Mouse (Mus musculus): ENCODE results near the gene Vkorc1l1. TPM values are rescaled to one million over a fixed set of nuclear protein-coding genes. Genes with fewer than 3 reads are reported as not detected.
"Not testable (repeated sequence)": the region's sequence is repeated elsewhere in the genome, so short reads cannot be mapped to it uniquely, and the experiment has no call there.

Gene Vkorc1l1
- 40.9 and 42.4 TPM in 2 replicates for polyA plus RNA-seq (2016; fragmentation: Nextera tagmentation; extraction: Ambion mirVana)

DNA sequence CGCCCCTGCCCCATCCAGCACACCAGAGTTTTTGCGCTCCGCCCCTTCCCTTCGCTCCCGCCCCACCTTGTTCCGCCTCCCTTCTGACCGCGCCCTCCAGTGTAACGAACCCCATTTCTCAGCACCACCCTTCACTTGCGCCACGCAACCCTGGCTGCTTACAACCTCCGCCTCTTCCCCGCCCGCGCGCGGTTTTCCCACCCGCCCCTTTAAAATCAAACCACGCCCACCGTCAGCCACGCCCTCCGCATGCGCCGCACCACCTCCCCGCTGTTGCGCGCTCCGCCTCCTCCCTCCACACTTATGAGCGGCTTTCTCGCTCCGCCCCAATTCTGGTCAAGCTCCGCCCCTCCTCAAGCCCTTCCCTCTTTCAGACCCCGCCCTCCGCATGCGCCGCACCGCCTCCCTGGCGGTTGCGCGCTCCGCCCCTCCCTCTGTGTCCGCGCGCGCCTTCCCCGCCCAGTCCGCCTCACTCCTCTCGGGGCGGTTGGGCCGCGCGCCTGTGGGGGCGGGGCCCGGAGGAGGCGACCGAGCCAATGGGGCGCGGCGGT, at the start of gene Vkorc1l1:
TSS of gene Vkorc1l1 (plus strand) at position 476 of the 551 bp plus-strand sequence.
- Histone ChIP-seq H3K4me1 (peaks cover 6% of the 10 kb centered on the region; the same call in 1 of the 2 replicates), H3K36me3 (peaks cover 8% of the 10 kb centered on the region; the same call in 1 of the 2 replicates), H3K4me3 (peak within 1 kb of the TSS; percentile 90), H3K9me3 (replicated peaks) (no peaks in the 10 kb centered on the region), H3K4me2 (replicated peaks) (peak within 1 kb of the TSS; percentile 74), H3K27me3 (no peaks in the 10 kb centered on the region), H3K9ac (peak within 1 kb of the TSS; percentile 90), H3K27ac (peak within 1 kb of the TSS; percentile 79)
- WGBS: under 1% methylated on average over 56 of the region's 59 CpGs
- ATAC-seq (ENCODE audit: low FRiP score): peak; percentile 96

DNA sequence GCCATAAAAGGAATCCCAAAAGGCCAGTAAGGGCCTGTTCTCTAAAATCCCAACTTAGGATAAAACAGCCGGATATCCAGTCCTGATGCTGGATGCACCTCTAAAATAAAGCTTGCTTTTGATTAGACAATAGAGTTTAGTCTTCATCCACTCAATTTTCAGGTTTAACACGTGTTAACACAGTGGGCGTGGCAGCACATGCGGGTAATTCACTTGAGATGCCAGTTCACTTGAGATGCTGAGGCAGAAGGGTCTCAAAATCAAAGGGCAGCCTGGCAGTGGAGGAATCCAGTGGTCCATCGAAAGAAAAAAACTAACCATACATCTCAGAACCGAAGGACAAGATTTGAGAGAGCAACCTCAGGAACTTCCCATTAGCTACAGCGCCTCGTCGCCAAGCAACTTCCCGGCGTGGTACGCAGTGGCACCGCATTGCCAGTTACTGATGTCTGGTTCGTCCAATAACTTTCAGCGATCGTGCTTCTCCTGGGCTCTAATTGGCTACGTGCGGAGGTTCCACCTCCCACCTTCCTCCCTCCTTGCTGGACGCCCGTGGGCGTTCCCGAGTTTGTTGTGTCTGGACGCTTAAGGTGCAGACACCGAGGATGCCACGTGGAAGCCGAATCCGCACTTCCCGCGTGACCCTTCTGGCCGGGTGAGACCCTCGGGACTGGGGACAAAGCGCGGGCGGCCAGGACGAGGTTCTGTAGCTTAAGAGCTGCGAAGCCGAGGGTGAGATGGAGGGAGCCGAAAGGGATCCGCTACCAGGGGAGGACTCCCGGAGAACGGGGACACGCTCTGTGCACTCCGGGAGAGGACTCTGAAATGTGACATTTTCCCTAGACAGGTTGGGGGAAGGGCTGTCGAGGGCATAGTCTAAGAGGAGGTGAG, 46.3 kb upstream of the Vkorc1l1 start, which contains the start of gene Zbed5:
TSS of gene Zbed5 (plus strand) at position 526 of the 891 bp plus-strand sequence.
- H3K36me3 ChIP-seq: no peaks in the 10 kb centered on the region
- peak within 1 kb of the TSS; percentile 68 for H3K4me3 ChIP-seq
- peak within 1 kb of the TSS; percentile 77 for H3K4me2 ChIP-seq (replicated peaks)
- WGBS: 3% methylated on average over 44 of the region's 44 CpGs
- H3K9me3 ChIP-seq (replicated peaks): no peaks in the 10 kb centered on the region
- ATAC-seq (ENCODE audit: low FRiP score): peak; percentile 98
- H3K4me1 ChIP-seq: peaks cover 6% of the 10 kb centered on the region; the same call in 1 of the 2 replicates
- H3K27ac ChIP-seq: no peak within 1 kb of the TSS
- H3K27me3 ChIP-seq: no peaks in the 10 kb centered on the region
- peak within 1 kb of the TSS; percentile 64 for H3K9ac ChIP-seq

DNA sequence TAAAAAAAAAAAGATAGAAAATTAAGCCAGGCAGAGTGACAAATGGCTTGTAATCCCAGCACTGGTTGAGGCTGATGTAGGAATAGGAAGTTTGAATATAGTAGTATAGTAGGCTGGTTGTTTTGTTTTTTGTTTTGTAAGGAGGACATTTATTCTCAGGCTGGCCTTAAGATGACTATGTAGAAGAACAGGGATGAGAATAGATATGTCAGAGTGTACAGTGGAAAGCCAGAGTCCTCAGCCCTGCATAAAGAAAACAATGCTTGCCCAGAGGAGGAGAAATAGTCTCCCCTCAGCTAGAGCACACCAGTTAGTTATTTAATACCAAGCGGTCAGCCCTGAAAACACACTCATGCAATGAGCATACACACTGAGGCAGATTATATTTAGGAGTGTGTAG, 43.3 kb upstream of the Vkorc1l1 start, which contains the start of gene Phkg1:
TSS of gene Phkg1 (minus strand) at position 101 of the 400 bp plus-strand sequence.
- H3K4me1 ChIP-seq: peaks cover 6% of the 10 kb centered on the region; the same call in 1 of the 2 replicates
- H3K27ac ChIP-seq: no peak within 1 kb of the TSS
- peaks cover 14% of the 10 kb centered on the region; the same call in 1 of the 2 replicates for H3K36me3 ChIP-seq
- no peak within 1 kb of the TSS for H3K4me2 ChIP-seq (replicated peaks)
- ATAC-seq (ENCODE audit: low FRiP score): no peak
- WGBS: 100% methylated on average over 1 of the region's 1 CpGs
- H3K27me3 ChIP-seq: no peaks in the 10 kb centered on the region
- no peak within 1 kb of the TSS for H3K4me3 ChIP-seq
- H3K9me3 ChIP-seq (replicated peaks): no peaks in the 10 kb centered on the region
- no peak within 1 kb of the TSS for H3K9ac ChIP-seq

DNA sequence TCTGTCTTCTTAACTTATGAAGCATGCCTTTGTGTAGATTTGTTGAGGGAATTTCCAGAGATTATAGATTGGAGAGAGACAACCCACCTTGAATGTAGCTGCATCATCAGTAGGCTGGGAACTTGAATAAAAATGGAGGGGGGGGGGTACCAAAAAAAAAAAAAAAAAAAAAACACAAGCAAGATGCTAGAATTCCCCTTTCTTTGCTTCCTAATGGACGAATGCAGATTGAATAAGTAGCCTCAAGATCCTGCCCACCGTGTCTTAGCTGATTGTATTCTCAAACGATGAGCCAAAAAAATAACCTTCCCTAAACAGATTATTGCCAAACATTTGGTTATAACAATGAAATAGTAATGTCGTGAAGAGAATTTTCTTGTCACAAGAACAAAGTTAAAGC, 34.0 kb upstream of the Vkorc1l1 start:
- Histone ChIP-seq H3K36me3 (0 out of 2 replicates have a peak, but pooled peaks cover 2% of the 10 kb centered on the region), H3K9ac (peak overlapping the region; percentile 77), H3K9me3 (replicated peaks) (no peaks in the 10 kb centered on the region), H3K27ac (peak overlapping the region; percentile 98), H3K4me1 (peaks cover 5% of the 10 kb centered on the region; the same call in 1 of the 2 replicates), H3K27me3 (no peaks in the 10 kb centered on the region), H3K4me2 (replicated peaks) (peak overlapping the region; percentile 78), H3K4me3 (peak overlapping the region; percentile 64)
- WGBS: 29% methylated on average over 4 of the region's 4 CpGs
- ATAC-seq (ENCODE audit: low FRiP score): no peak

DNA sequence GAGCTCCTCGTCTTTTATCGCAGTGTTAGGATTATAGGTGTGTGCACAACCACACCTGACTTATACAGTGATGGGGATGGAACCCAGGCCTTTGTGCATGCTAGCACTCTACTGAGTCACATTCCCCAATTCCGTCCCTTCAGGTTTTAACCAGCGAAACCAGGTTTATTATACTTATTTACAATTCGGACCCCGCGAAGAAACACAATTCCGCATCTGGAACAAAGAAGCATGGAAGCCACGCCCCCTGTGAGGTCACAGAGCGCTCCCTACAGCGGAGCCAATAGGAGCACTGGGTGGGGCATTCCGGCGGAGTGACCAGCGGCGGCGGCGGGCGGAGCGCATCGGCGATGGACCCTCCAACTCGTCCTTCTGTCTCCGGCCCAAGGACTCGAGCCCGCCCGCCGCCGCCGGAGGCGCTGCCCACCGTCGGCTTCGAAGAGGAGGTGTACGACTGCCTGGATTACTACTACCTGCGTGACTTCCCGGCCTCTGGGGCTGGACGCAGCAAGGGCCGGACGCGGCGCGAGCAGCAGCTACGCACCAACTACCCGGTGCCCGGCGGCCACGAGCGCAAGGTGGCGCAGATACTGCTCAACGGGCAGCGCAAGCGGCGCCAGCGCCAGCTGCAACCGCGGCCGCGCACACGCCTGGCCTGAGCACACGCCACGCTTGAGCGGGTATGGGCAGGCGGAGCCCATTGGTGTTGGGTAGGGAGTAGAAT, 33.4 kb upstream of the Vkorc1l1 start, which contains the start of gene Nupr1l:
TSS of gene Nupr1l (plus strand) at position 299 of the 724 bp plus-strand sequence.
- ATAC-seq (ENCODE audit: low FRiP score): peak; percentile 97

DNA sequence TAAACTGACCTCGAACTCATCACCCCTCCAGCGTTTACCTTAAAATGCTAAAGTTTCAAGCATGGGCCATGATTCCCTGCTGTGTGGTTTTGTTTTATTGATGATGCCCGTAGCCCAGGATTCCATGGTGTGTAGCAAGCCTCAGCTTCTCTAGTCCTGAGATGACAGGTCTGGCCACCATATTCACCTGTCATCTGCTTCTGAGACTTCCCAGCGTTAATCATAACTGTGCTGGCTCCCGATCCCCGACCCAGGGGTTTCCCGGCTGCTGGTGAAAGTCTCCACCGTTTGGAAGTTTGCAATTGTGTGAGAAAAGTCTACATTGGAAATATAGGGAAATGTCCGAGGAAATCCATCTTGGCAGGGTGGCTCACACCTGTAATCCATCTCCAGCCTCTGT, 32.6 kb upstream of the Vkorc1l1 start:
- peak overlapping the region; percentile 98; the same call in 1 of the 2 replicates for H3K27ac ChIP-seq
- H3K9me3 ChIP-seq (replicated peaks): no peaks in the 10 kb centered on the region
- peak overlapping the region; percentile 64 for H3K4me3 ChIP-seq
- peak overlapping the region; percentile 78 for H3K4me2 ChIP-seq (replicated peaks)
- peaks cover 5% of the 10 kb centered on the region; the same call in 1 of the 2 replicates for H3K4me1 ChIP-seq
- peak; percentile 37; the same call in 1 of the 2 replicates for ATAC-seq (ENCODE audit: low FRiP score)
- H3K36me3 ChIP-seq: no peaks in the 10 kb centered on the region
- H3K9ac ChIP-seq: peak overlapping the region; percentile 77
- 72% methylated on average over 9 of the region's 9 CpGs for WGBS
- no peaks in the 10 kb centered on the region for H3K27me3 ChIP-seq

More for the DNA sequence above, 33.4 kb upstream of the Vkorc1l1 start, which contains the start of gene Nupr1l:
- WGBS: under 1% methylated on average over 63 of the region's 63 CpGs
- H3K9ac ChIP-seq: peak within 1 kb of the TSS; percentile 77
- no peaks in the 10 kb centered on the region for H3K36me3 ChIP-seq
- H3K4me1 ChIP-seq: peaks cover 5% of the 10 kb centered on the region; the same call in 1 of the 2 replicates
- H3K27me3 ChIP-seq: no peaks in the 10 kb centered on the region
- peak within 1 kb of the TSS; percentile 78 for H3K4me2 ChIP-seq (replicated peaks)
- no peaks in the 10 kb centered on the region for H3K9me3 ChIP-seq (replicated peaks)
- peak within 1 kb of the TSS; percentile 98 for H3K27ac ChIP-seq
- peak within 1 kb of the TSS; percentile 64 for H3K4me3 ChIP-seq

DNA sequence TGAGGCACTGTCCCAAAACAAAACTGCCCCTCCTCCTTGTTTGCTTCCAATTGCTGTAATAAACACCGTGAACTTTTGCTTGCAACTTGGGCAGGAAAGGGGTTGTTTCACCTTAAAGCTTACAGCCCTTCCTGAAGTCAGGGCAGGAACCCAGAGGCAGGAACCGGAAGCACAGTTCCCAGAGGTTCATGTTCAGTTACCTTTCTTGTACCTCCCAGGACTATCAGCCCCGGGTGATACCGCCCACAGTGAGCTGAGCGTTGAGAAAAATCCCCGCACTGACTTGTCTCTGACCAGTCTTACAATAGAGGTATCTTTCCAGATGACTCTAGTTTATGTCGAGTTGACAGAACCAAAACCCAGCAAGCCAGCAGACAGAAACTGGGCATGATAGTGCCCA, 32.2 kb upstream of the Vkorc1l1 start:
- WGBS: 82% methylated on average over 7 of the region's 7 CpGs
- Histone ChIP-seq H3K27me3 (no peaks in the 10 kb centered on the region), H3K4me2 (replicated peaks) (0 out of 2 replicates have a peak overlapping the region, but pooled peaks have one; percentile 78), H3K4me3 (no peak overlapping the region), H3K36me3 (no peaks in the 10 kb centered on the region), H3K27ac (no peak overlapping the region), H3K9me3 (replicated peaks) (no peaks in the 10 kb centered on the region), H3K4me1 (peaks cover 5% of the 10 kb centered on the region; the same call in 1 of the 2 replicates), H3K9ac (no peak overlapping the region)
- no peak for ATAC-seq (ENCODE audit: low FRiP score)

DNA sequence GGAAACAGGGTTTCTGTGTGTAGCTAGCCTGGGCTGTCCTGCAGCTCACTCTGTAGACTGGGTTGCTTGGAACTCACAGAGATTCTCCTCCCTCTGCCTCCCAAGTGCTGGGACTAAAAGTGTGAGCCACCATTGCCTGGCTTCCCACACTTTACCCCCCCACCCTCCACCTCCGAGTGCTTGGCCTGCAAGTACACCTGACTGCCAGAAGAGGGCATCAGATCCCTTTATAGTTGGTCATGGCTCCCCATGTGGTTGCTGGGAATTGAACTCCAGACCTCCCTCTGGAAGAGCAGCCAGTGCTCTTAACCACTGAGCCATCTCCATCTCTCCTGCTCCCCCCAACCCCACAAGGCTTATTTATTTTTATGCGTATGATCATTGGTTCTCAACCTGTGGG, 27.7 kb upstream of the Vkorc1l1 start:
- Histone ChIP-seq H3K4me3 (no peak overlapping the region), H3K9me3 (replicated peaks) (no peaks in the 10 kb centered on the region), H3K27ac (no peak overlapping the region), H3K4me1 (peaks cover 3% of the 10 kb centered on the region; the same call in 1 of the 2 replicates), H3K27me3 (no peaks in the 10 kb centered on the region), H3K36me3 (no peaks in the 10 kb centered on the region), H3K4me2 (replicated peaks) (no peak overlapping the region), H3K9ac (no peak overlapping the region)
- 26% methylated on average over 2 of the region's 2 CpGs for WGBS
- ATAC-seq (ENCODE audit: low FRiP score): no peak

DNA sequence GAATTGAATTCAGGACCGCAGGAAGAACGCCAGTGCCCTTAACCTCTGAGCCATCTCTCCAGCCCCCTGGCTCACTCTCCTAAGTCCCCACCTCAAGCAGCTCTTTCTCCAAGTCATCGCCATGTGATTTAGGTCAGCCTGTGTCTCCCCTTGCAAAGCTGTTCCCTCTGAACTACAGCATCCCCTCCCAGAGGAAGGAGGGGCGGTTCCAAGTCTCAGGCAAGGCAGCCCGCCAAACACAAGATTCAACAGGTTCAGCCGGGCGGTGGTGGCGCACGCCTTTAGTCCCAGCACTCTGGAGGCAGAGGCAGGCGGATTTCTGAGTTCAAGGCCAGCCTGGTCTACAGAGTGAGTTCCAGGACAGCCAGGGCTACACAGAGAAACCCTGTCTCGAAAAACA, 26.3 kb upstream of the Vkorc1l1 start:
- H3K27me3 ChIP-seq; H3K27ac ChIP-seq; H3K9ac ChIP-seq; H3K36me3 ChIP-seq; ATAC-seq (ENCODE audit: low FRiP score); H3K9me3 ChIP-seq (replicated peaks); H3K4me3 ChIP-seq; H3K4me2 ChIP-seq (replicated peaks); H3K4me1 ChIP-seq: not testable (repeated sequence)
- 89% methylated on average over 11 of the region's 11 CpGs for WGBS

DNA sequence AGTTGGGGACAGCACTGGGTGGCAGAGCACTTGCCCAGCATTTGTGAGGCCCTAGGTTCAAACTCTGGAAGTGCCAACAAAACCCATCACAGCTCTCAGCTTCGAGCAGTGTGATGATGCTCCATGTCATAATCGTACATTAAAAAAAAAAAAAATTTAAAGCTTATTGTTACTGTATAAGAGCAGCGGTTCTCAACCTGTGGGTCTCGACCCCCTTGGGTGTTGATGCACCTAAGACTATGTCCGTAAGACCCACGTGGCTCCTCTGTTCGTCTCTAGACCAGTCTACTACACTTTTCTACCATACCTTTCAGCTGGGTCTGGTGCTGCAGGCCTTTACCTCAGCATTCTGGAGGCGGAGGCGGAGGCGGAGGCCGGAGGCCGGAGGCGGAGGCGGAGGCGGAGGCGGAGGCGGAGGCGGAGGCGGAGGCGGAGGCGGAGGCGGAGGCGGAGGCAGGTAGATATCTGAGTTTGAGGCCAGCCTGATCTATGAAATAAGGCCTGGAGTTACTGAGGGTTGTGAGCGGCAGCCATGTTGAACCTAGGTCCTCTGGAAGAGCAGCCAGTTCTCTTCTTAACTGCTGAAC, 23.6 kb upstream of the Vkorc1l1 start:
- H3K9me3 ChIP-seq (replicated peaks): no peaks in the 10 kb centered on the region
- H3K4me3 ChIP-seq: no peak overlapping the region
- no peaks in the 10 kb centered on the region for H3K27me3 ChIP-seq
- no peak for ATAC-seq (ENCODE audit: low FRiP score)
- WGBS: 90% methylated on average over 24 of the region's 24 CpGs
- no peaks in the 10 kb centered on the region for H3K36me3 ChIP-seq
- no peak overlapping the region for H3K4me2 ChIP-seq (replicated peaks)
- no peaks in the 10 kb centered on the region for H3K4me1 ChIP-seq
- no peak overlapping the region for H3K9ac ChIP-seq
- H3K27ac ChIP-seq: no peak overlapping the region

DNA sequence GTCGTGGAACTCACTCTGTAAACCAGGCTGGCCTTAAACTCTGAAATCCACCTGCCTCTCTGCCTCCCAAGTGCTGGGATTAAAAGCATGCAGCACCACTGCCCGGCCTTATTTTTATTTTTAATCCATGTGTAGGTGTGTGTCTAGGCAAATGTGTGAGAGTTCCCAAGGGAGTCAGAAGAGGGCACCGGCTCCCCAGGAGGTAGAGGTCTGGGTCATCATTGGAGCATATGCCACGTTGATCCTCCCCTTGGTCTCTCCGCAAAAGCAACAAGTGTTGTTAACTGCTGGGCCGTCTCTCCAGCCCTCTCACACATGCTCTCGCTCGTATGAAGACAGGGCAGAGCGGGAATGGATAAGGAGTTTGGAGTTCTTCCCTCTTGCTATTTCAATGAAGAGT, 23.0 kb upstream of the Vkorc1l1 start:
- Histone ChIP-seq H3K4me2 (replicated peaks) (no peak overlapping the region), H3K9me3 (replicated peaks) (no peaks in the 10 kb centered on the region), H3K27me3 (no peaks in the 10 kb centered on the region), H3K27ac (no peak overlapping the region), H3K36me3 (no peaks in the 10 kb centered on the region), H3K4me3 (no peak overlapping the region), H3K4me1 (no peaks in the 10 kb centered on the region), H3K9ac (no peak overlapping the region)
- no peak for ATAC-seq (ENCODE audit: low FRiP score)
- 81% methylated on average over 9 of the region's 9 CpGs for WGBS

Measured in hindbrain, embryonic 12.5 days (tissue).